ENCODE assay signal across 8 mouse cellular contexts in the genomic region with DNA sequence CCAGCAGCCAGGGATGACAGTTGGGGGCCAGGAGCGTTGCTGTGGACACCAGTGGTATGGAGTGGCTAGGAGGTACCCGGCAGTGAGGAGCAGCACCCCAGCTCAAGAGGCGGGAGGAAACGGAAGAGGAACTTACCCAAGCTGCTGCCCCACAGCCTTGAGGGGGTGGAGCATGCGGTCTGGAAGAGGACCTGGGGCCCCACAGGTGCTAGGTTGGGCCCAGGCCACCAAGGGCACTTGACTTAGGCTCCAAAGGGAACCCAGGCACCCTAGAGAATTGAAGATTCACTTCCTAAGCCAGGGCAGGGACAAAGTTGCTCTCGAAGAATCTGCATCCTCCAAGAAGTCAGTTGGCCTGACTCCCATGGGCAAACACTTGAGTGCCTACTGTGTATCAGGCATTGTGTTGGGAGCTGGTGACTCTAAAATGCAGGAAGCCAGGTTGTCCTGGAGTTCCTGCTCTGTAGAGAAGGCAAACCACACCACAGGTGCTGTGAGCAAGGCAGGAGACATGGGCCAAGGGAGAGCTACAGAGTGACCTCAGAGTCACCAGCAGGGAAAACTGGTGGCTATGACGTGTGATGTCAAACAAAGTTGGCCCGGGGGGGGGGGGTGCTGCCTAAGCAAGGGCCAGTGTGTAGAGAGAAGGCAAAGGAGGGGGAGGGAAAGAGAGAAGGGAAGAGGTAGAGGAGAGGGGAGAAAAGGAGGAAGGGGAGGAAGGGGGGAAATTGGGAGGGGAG. TPM values are rescaled to one million over a fixed set of nuclear protein-coding genes. Genes with fewer than 3 reads are reported as not detected.
DNase-seq lines count a peak whose midpoint lies in the region; ATAC-seq and TF ChIP-seq lines count a peak whose summit lies in the region.
"Had no signal": no experiment of that assay in that cellular context is flagged by ENCODE, and none has a peak within 500 bp of the region (broad histone marks: within the 10 kb centered on the region; RNA-seq: fewer than 3 reads in every experiment).

Rac2 (minus strand) TSS at position 126 of the 740 bp plus-strand sequence.

- TF ChIP-seq POLR2A in MEL (IDR thresholded peaks at IDR 0.05; ENCODE audit: control insufficient read depth in 1 of 2, insufficient read depth in 1 of 2, low read depth in 1 of 2, low read length in 2 of 2, poor library complexity in 1 of 2) = peak; percentile 51 to 90
- TF ChIP-seq POLR2A in spleen, adult 2 months (IDR thresholded peaks at IDR 0.05; ENCODE audit: low read depth, low read length) = peak; percentile 95

- H3K9me3 ChIP-seq in MEL (replicated peaks; ENCODE audit: insufficient read depth, low read length) = no peaks in the 10 kb centered on the region
- no peaks in the 10 kb centered on the region for H3K9me3 ChIP-seq in embryonic facial prominence, embryonic 15.5 days (replicated peaks)
- no peaks in the 10 kb centered on the region for H3K9me3 ChIP-seq in liver, embryonic 15.5 days (replicated peaks)
- no peaks in the 10 kb centered on the region for H3K9me3 ChIP-seq in forebrain, embryonic 12.5 days

- peak; percentile 41 to 61; a peak in 3 of 4 replicates for TF ChIP-seq EP300 in MEL (IDR thresholded peaks at IDR 0.05; ENCODE audit: low read depth in 1 of 2, low read length in 2 of 2)

- ATAC-seq in embryonic facial prominence, embryonic 15.5 days (ENCODE audit: insufficient number of reproducible peaks, low FRiP score, low TSS enrichment, low read depth) = no peak
- ATAC-seq in liver, embryonic 15.5 days (ENCODE audit: insufficient read depth) = peak; percentile 55
- ATAC-seq in forebrain, embryonic 12.5 days (ENCODE audit: low FRiP score) = no peak

- peak within 1 kb of the TSS; percentile 84 for H3K27ac ChIP-seq in MEL (ENCODE audit: control insufficient read depth, low read depth, low read length)
- no peak within 1 kb of the TSS for H3K27ac ChIP-seq in embryonic facial prominence, embryonic 15.5 days (replicated peaks)
- peak within 1 kb of the TSS; percentile 93 for H3K27ac ChIP-seq in liver, embryonic 15.5 days (replicated peaks)
- peak within 1 kb of the TSS; percentile 97 for H3K27ac ChIP-seq in spleen, adult 2 months (ENCODE audit: insufficient read depth, low read length)
- H3K27ac ChIP-seq in forebrain, embryonic 12.5 days = no peak within 1 kb of the TSS

- peaks cover 0 to 24% of the 10 kb centered on the region in 2 experiments; a peak in 3 of 4 replicates for H3K4me1 ChIP-seq in MEL (ENCODE audit: control insufficient read depth in 1 of 2, insufficient read depth in 2 of 2, low read length in 2 of 2)
- no peaks in the 10 kb centered on the region for H3K4me1 ChIP-seq in embryonic facial prominence, embryonic 15.5 days
- H3K4me1 ChIP-seq in liver, embryonic 15.5 days (replicated peaks) = peaks cover 47% of the 10 kb centered on the region
- peaks cover 53% of the 10 kb centered on the region for H3K4me1 ChIP-seq in spleen, adult 2 months (ENCODE audit: control insufficient read depth, insufficient read depth, insufficient read length)
- no peaks in the 10 kb centered on the region for H3K4me1 ChIP-seq in forebrain, embryonic 12.5 days

- H3K36me3 ChIP-seq in MEL (ENCODE audit: control insufficient read depth in 1 of 2, insufficient read depth in 2 of 2, low read length in 2 of 2) = peaks cover 8 to 13% of the 10 kb centered on the region in 2 experiments; a peak in 3 of 4 replicates
- no peaks in the 10 kb centered on the region for H3K36me3 ChIP-seq in embryonic facial prominence, embryonic 15.5 days
- peaks cover 26% of the 10 kb centered on the region for H3K36me3 ChIP-seq in liver, embryonic 15.5 days (replicated peaks)
- peaks cover 28% of the 10 kb centered on the region for H3K36me3 ChIP-seq in spleen, adult 2 months (ENCODE audit: control insufficient read depth, insufficient read depth, low read length)
- no peaks in the 10 kb centered on the region for H3K36me3 ChIP-seq in forebrain, embryonic 12.5 days (replicated peaks)

- 78% methylated on average over 8 of the region's 8 CpGs for WGBS in embryonic facial prominence, embryonic 15.5 days
- WGBS in liver, embryonic 15.5 days (ENCODE audit: insufficient replicate concordance) = 13% methylated on average over 8 of the region's 8 CpGs
- 5% methylated on average over 8 of the region's 8 CpGs for WGBS in spleen, adult 2 months
- WGBS in forebrain, embryonic 12.5 days = 91% methylated on average over 8 of the region's 8 CpGs

- peak within 1 kb of the TSS; percentile 68 for H3K9ac ChIP-seq in MEL (ENCODE audit: control insufficient read depth, low read depth, low read length, poor library complexity, severe bottlenecking)
- no peak within 1 kb of the TSS for H3K9ac ChIP-seq in embryonic facial prominence, embryonic 15.5 days
- H3K9ac ChIP-seq in liver, embryonic 15.5 days = peak within 1 kb of the TSS; percentile 59
- no peak within 1 kb of the TSS for H3K9ac ChIP-seq in forebrain, embryonic 12.5 days

- H3K4me3 ChIP-seq in MEL (ENCODE audit: control insufficient read depth in 1 of 2, insufficient read depth in 1 of 2, low read depth in 2 of 2, low read length in 2 of 2) = peak within 1 kb of the TSS; percentile 71 to 75
- H3K4me3 ChIP-seq in embryonic facial prominence, embryonic 15.5 days (replicated peaks) = no peak within 1 kb of the TSS
- peak within 1 kb of the TSS; percentile 60 for H3K4me3 ChIP-seq in liver, embryonic 15.5 days (replicated peaks)
- H3K4me3 ChIP-seq in spleen, adult 2 months (ENCODE audit: extremely low read depth, insufficient read depth, insufficient read length) = peak within 1 kb of the TSS; percentile 96
- H3K4me3 ChIP-seq in forebrain, embryonic 12.5 days (replicated peaks) = no peak within 1 kb of the TSS
- H3K4me3 ChIP-seq: myocyte had no signal

- H3K4me2 ChIP-seq in embryonic facial prominence, embryonic 15.5 days (replicated peaks) = no peak within 1 kb of the TSS
- H3K4me2 ChIP-seq in liver, embryonic 15.5 days = peak within 1 kb of the TSS; percentile 69
- no peak within 1 kb of the TSS for H3K4me2 ChIP-seq in forebrain, embryonic 12.5 days

- no peak for TF ChIP-seq RAD21 in MEL (IDR thresholded peaks at IDR 0.05; ENCODE audit: low read depth, low read length)

- DNase-seq in MEL (ENCODE audit: low read depth, low spot score) = peak; percentile 90
- DNase-seq in spleen, adult 2 months (ENCODE audit: low read depth in 1 of 2, low spot score in 2 of 2) = peak; percentile 66 to 87
- DNase-seq in testis, postnatal 10 days (ENCODE audit: low spot score) = no peak
- no peak for DNase-seq in frontal cortex, postnatal 36 days (ENCODE audit: low spot score in 2 of 2)

- TF ChIP-seq CTCF in MEL (IDR thresholded peaks at IDR 0.05 in 2 of 3, conservative IDR thresholded peaks at IDR 0.05 in 1 of 3; ENCODE audit: control insufficient read depth in 1 of 3, insufficient read depth in 1 of 3, low read depth in 2 of 3, low read length in 3 of 3, poor library complexity in 1 of 3, severe bottlenecking in 1 of 3) = no peak
- no peak for TF ChIP-seq CTCF in spleen, adult 2 months (IDR thresholded peaks at IDR 0.05; ENCODE audit: extremely low read depth, insufficient read depth, insufficient read length, insufficient replicate concordance)

- H3K79me2 ChIP-seq in MEL (ENCODE audit: control insufficient read depth, insufficient read depth, low read length, poor library complexity) = peaks cover 18% of the 10 kb centered on the region

- H3K27me3 ChIP-seq in MEL (ENCODE audit: control insufficient read depth in 1 of 2, insufficient read depth in 2 of 2, low read length in 2 of 2) = no peaks in the 10 kb centered on the region
- no peaks in the 10 kb centered on the region for H3K27me3 ChIP-seq in embryonic facial prominence, embryonic 15.5 days
- no peaks in the 10 kb centered on the region for H3K27me3 ChIP-seq in liver, embryonic 15.5 days
- H3K27me3 ChIP-seq in spleen, adult 2 months (ENCODE audit: control insufficient read depth, insufficient read depth, low read length) = no peaks in the 10 kb centered on the region
- H3K27me3 ChIP-seq in forebrain, embryonic 12.5 days = no peaks in the 10 kb centered on the region

TF ChIP-seq in MEL, 35 proteins besides CTCF, POLR2A, EP300 and RAD21 (continues in another document):
- peak; percentile 73 for TF ChIP-seq MYC (IDR thresholded peaks at IDR 0.05; ENCODE audit: low read depth, low read length)
- TF ChIP-seq E2F4 (IDR thresholded peaks at IDR 0.05; ENCODE audit: borderline replicate concordance, low read depth, low read length) = no peak
- TF ChIP-seq ETS1 (IDR thresholded peaks at IDR 0.05; ENCODE audit: low read depth, low read length) = peak; percentile 73
- TF ChIP-seq MAX (IDR thresholded peaks at IDR 0.05; ENCODE audit: low read length) = peak; percentile 86
- TF ChIP-seq MEF2A (IDR thresholded peaks at IDR 0.05; ENCODE audit: extremely low read depth, insufficient replicate concordance, low read depth, low read length, poor library complexity, severe bottlenecking) = no peak
- peak; percentile 87 for TF ChIP-seq MXI1 (IDR thresholded peaks at IDR 0.05; ENCODE audit: low read depth, low read length)
- no peak for TF ChIP-seq MYB (IDR thresholded peaks at IDR 0.05; ENCODE audit: low read depth, low read length)
- TF ChIP-seq ZNF384 (IDR thresholded peaks at IDR 0.05; ENCODE audit: low read depth, low read length) = no peak
- TF ChIP-seq SMC3 (IDR thresholded peaks at IDR 0.05; ENCODE audit: low read depth, low read length) = no peak
- TF ChIP-seq POLR2AphosphoS5 (IDR thresholded peaks at IDR 0.05; ENCODE audit: borderline replicate concordance, low read depth, low read length) = no peak
- no peak for TF ChIP-seq NRF1 (IDR thresholded peaks at IDR 0.05; ENCODE audit: insufficient read depth, low read depth, low read length, poor library complexity, severe bottlenecking)
- TF ChIP-seq NELFE (IDR thresholded peaks at IDR 0.05; ENCODE audit: low read depth, low read length) = peak; percentile 86
- TF ChIP-seq BHLHE40 (IDR thresholded peaks at IDR 0.05; ENCODE audit: borderline replicate concordance, low read depth, low read length) = no peak
- TF ChIP-seq SIN3A (IDR thresholded peaks at IDR 0.05; ENCODE audit: low read length) = peak; percentile 76
- peak; percentile 51; the same call in 1 of the 2 replicates for TF ChIP-seq RCOR1 (IDR thresholded peaks at IDR 0.05; ENCODE audit: low read depth, low read length)
- no peak for TF ChIP-seq ZC3H11A (IDR thresholded peaks at IDR 0.05; ENCODE audit: low read depth, low read length)
- peak; percentile 64 for TF ChIP-seq ELF1 (IDR thresholded peaks at IDR 0.05; ENCODE audit: low read depth, low read length)

RNA-seq across cellular contexts. Expression of gene Rac2, which starts in this region (rescaled TPM):
- total RNA-seq in MEL (2012; rRNA removed) = 257 and 268 TPM in 2 replicates
- 100 to 1,000 TPM; 772 to 881 TPM for polyA plus RNA-seq in MEL (2012; ENCODE audit: insufficient read depth in 1 of 2, insufficient read length in 2 of 2, low read depth in 1 of 2, low replicate concordance in 2 of 2, missing spikeins in 1 of 2)
- 34.6 and 37.1 TPM in 2 replicates for polyA plus RNA-seq in embryonic facial prominence, embryonic 15.5 days (2015; fragmentation: Nextera tagmentation; extraction: Ambion mirVana)
- polyA plus RNA-seq in liver, embryonic 15.5 days (2015; fragmentation: Nextera tagmentation; extraction: Ambion mirVana) = 123 and 130 TPM in 2 replicates
- 1,941 and 2,027 TPM in 2 replicates for polyA plus RNA-seq in spleen, adult 2 months (2012; rRNA removed)
- polyA plus RNA-seq in forebrain, embryonic 12.5 days (2016; fragmentation: Nextera tagmentation; extraction: Ambion mirVana) = 2.6 and 4.6 TPM in 2 replicates
- polyA plus RNA-seq: myocyte had no signal

Comparison
In these comparisons a context has a peak if more than half of its experiments do, and no peak if none do; other contexts are left out.
1. DNase-seq: peak in MEL (single experiment) and spleen, adult 2 months (2 of 2); none in testis, postnatal 10 days (single experiment) and frontal cortex, postnatal 36 days (0 of 2).
2. H3K27ac ChIP-seq: peak in MEL (single experiment), liver, embryonic 15.5 days (single experiment) and spleen, adult 2 months (single experiment); none in embryonic facial prominence, embryonic 15.5 days (single experiment) and forebrain, embryonic 12.5 days (single experiment).
3. H3K4me3 ChIP-seq: peak in MEL (2 of 2), liver, embryonic 15.5 days (single experiment) and spleen, adult 2 months (single experiment); none in embryonic facial prominence, embryonic 15.5 days (single experiment) and forebrain, embryonic 12.5 days (single experiment).
4. H3K9ac ChIP-seq: peak in MEL (single experiment) and liver, embryonic 15.5 days (single experiment); none in embryonic facial prominence, embryonic 15.5 days (single experiment) and forebrain, embryonic 12.5 days (single experiment).